In genomic region chr13:39440907-39441306, GRCm38 (mm10) we compare ENCODE assay signal across 7 mouse cellular contexts.
DNase-seq lines count a peak whose midpoint lies in the region; ATAC-seq and TF ChIP-seq lines count a peak whose summit lies in the region.

No protein-coding gene starts in this region.

- peak; percentile 59; the same call in 1 of the 2 replicates for TF ChIP-seq CTCF in small intestine, adult 2 months (IDR thresholded peaks at IDR 0.05; ENCODE audit: extremely low read depth, insufficient read length, insufficient replicate concordance, low read depth, low read length)

- H3K27ac ChIP-seq in embryonic facial prominence, embryonic 11.5 days (replicated peaks; ENCODE audit: low read depth, low read length): no peak overlapping the region
- H3K27ac ChIP-seq in small intestine, adult 2 months (ENCODE audit: insufficient read depth, low read depth, low read length): no peak overlapping the region

- no peaks in the 10 kb centered on the region for H3K36me3 ChIP-seq in embryonic facial prominence, embryonic 11.5 days (replicated peaks; ENCODE audit: control insufficient read depth, insufficient read depth, low read depth, low read length)
- H3K36me3 ChIP-seq in small intestine, adult 2 months (ENCODE audit: control insufficient read depth, insufficient read depth, low read length): no peaks in the 10 kb centered on the region

- no peak overlapping the region for H3K4me3 ChIP-seq in embryonic facial prominence, embryonic 11.5 days (ENCODE audit: low read depth, low read length)
- no peak overlapping the region for H3K4me3 ChIP-seq in small intestine, adult 2 months (ENCODE audit: low read depth, low read length)

- H3K27me3 ChIP-seq in embryonic facial prominence, embryonic 11.5 days (ENCODE audit: control insufficient read depth, insufficient read depth, low read length): no peaks in the 10 kb centered on the region
- no peaks in the 10 kb centered on the region for H3K27me3 ChIP-seq in small intestine, adult 2 months (ENCODE audit: control insufficient read depth, insufficient read depth, low read length)

- 39% methylated on average over 8 of the region's 8 CpGs for WGBS in embryonic facial prominence, embryonic 11.5 days
- WGBS in small intestine, adult 2 months: 19% methylated on average over 8 of the region's 8 CpGs

- H3K4me2 ChIP-seq in embryonic facial prominence, embryonic 11.5 days (ENCODE audit: low read depth, low read length): no peak overlapping the region

- no peak for TF ChIP-seq POLR2A in small intestine, adult 2 months (IDR thresholded peaks at IDR 0.05; ENCODE audit: low read depth, low read length)

- H3K9ac ChIP-seq in embryonic facial prominence, embryonic 11.5 days (replicated peaks; ENCODE audit: low read length): no peak overlapping the region

- H3K4me1 ChIP-seq in embryonic facial prominence, embryonic 11.5 days (ENCODE audit: control insufficient read depth, insufficient read depth, low read length): no peaks in the 10 kb centered on the region
- H3K4me1 ChIP-seq in small intestine, adult 2 months (ENCODE audit: control insufficient read depth, insufficient read depth, insufficient read length, low read length): no peaks in the 10 kb centered on the region

- peak; percentile 45 for DNase-seq in Muller cell, postnatal 12 days (ENCODE audit: inconsistent ontology term)
- peak; percentile 60 to 62 for DNase-seq in adrenal gland, postnatal 36 days
- DNase-seq in embryonic facial prominence, embryonic 11.5 days (ENCODE audit: low spot score): peak; percentile 78
- DNase-seq in layer of hippocampus, postnatal 14 days (ENCODE audit: low spot score in 2 of 2): peak; percentile 73

- ATAC-seq in embryonic facial prominence, embryonic 11.5 days (replicated peaks; ENCODE audit: insufficient number of reproducible peaks, low FRiP score, low TSS enrichment, low read depth): no peak
- ATAC-seq in hematopoietic stem cell, adult 5-6 weeks (replicated peaks in 1 of 2; ENCODE audit: insufficient read depth in 1 of 2, low FRiP score in 2 of 2, low TSS enrichment in 1 of 2, low read depth in 1 of 2, poor library complexity in 2 of 2, severe bottlenecking in 2 of 2): peak; percentile 67 to 78; a peak in 3 of 4 replicates
- ATAC-seq in megakaryocyte, adult 5-6 weeks (ENCODE audit: poor library complexity, severe bottlenecking): peak; percentile 80

- no peaks in the 10 kb centered on the region for H3K9me3 ChIP-seq in embryonic facial prominence, embryonic 11.5 days (replicated peaks; ENCODE audit: control insufficient read depth, low read length)
